Mouse (Mus musculus) thymus, adult 2 months (tissue): Measurements from ENCODE around the gene Zfp993. TPM values are rescaled to one million over a fixed set of nuclear protein-coding genes. Genes with fewer than 3 reads are reported as not detected.
"Not testable (repeated sequence)": the region's sequence is repeated elsewhere in the genome, so short reads cannot be mapped to it uniquely, and the experiment has no call there.

Experiments used
- DNase-seq: peaks from one replicate; pipeline ENCODE4 v3.0.0; 2021
- H3K27ac ChIP-seq: fragments of 200-500 bp; 2 replicates; pipeline ENCODE4 v1.5.1; 2012; ENCODE audit warnings: low read length, control low read depth; ENCODE audit not compliant: control insufficient read depth, insufficient read depth
- H3K27me3 ChIP-seq: fragments of 200-500 bp; 2 replicates; pipeline ENCODE4 v1.6.1; 2012; ENCODE audit warnings: mild to moderate bottlenecking, low read length, moderate library complexity, mixed read lengths; ENCODE audit not compliant: control insufficient read depth, insufficient read depth
- H3K36me3 ChIP-seq: fragments of 200-500 bp; 2 replicates; pipeline ENCODE4 v1.6.1; 2012; ENCODE audit warnings: mild to moderate bottlenecking, low read length, moderate library complexity; ENCODE audit not compliant: control insufficient read depth, insufficient read depth
- H3K4me1 ChIP-seq: fragments of 200-500 bp; replicated peaks from 2 replicates; pipeline ENCODE4 v1.6.1; 2012; ENCODE audit warnings: low read length; ENCODE audit not compliant: control insufficient read depth, insufficient read depth
- H3K4me3 ChIP-seq: fragments of 200-500 bp; 2 replicates; pipeline ENCODE4 v1.5.1; 2012; ENCODE audit warnings: mild to moderate bottlenecking, low read length, control low read depth, moderate library complexity; ENCODE audit not compliant: control insufficient read depth, insufficient read depth
- WGBS: fragments of 180-500 bp; shearing (Covaris S2); methylation state at CpG from one replicate; pipeline ENCODE4 v1.1.7; 2018; 5-methylcytosine and 5-hydroxymethylcytosine counted together
- polyA plus RNA-seq: library from polyadenylated mRNA; depleted of rRNA; stranded (reverse); fragments of >200 nt; gene quantifications from 2 replicates; pipeline ENCODE4 v1.2.3, GENCODE M21; 2012; rRNA removed

Gene Zfp993
- polyA plus RNA-seq, result 0.24 and 1.4 TPM in 2 replicates

DNA sequence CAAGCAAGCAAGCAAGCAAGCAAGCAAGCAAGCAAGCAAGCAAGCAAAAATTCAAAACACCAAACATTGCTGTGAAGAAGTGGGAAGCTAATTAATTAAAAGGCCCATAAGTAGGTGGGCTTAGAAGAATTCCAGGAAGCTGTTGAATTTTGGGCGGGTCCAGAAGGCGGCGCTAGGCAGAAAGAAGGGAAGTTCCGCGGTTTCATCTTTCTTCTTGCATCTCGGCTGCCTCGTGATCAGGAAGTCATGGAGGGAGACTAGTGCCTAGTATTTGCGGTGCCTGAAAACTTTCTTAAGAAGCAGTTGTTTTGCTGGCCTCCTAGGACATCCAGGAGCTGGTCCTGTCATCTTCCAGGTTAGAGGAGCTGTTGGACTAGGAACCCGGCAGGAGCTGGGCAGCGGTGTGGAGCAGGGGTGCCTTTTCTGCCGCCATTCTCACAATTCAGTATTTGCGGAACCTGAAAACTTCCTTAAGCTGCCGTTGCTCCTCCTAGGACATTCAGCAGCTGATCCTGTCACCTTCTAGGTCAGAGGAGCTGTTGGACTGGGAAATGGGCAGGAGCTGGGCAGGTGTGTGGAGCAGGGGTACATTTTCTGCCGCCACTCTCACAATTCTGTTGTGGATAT lies at the start of gene Zfp993:
Zfp993 (plus strand) TSS at position 188 of the 627 bp plus-strand sequence.
- H3K27ac ChIP-seq, H3K27me3 ChIP-seq, H3K4me3 ChIP-seq, H3K4me1 ChIP-seq, DNase-seq, H3K36me3 ChIP-seq: not testable (repeated sequence)
- no CpG with 5 or more reads among the region's 14 CpGs for WGBS

DNA sequence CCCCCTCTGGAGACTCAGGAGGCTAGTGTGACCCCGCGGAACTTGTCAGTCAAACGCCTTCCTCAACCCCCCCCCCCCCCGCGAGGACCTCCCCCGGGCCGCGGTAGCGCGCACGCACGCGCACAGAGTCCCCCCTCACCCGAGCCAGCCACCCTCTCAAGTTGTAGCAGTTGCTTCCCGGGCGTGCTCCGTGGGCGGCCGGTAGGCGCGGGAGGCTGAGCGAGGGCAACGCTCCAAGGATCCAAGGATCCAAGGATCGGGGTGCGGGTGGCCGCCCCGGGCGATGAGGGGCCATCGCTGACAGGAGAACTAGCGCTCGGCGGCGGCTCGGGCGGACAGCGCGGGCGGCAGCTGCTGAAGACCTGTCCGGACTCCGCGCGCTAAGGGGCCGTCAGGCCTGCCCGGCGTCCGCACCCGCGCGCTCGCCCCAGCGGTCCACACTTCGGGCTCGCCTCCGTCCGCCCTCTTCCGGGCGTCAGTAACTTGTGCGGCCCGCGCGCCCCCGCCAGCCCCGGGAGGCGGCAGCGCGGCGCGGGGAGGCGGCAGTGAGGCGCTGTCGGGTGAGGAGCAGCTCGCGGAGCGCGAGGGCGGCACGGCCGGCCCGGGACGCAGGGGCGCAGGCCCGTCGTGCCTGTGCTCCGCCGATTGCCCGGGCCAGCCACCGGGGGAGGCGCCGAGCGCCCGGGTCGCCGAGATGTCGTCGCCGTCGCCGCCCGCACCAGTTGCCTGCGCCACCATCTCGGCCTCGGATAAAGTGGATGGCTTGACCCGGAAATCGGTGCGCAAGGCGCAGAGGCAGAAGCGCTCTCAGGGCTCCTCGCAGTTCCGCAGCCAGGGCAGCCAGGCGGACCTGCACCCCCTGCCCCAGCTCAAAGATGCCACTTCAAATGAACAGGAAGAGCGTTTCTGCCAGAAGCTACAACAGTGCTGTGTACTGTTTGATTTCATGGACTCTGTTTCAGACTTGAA lies 30.6 kb upstream of the Zfp993 start:
- WGBS, result 22% methylated on average over 19 of the region's 111 CpGs
- not testable (repeated sequence) for H3K4me1 ChIP-seq, H3K36me3 ChIP-seq, H3K4me3 ChIP-seq, H3K27me3 ChIP-seq, DNase-seq, H3K27ac ChIP-seq

DNA sequence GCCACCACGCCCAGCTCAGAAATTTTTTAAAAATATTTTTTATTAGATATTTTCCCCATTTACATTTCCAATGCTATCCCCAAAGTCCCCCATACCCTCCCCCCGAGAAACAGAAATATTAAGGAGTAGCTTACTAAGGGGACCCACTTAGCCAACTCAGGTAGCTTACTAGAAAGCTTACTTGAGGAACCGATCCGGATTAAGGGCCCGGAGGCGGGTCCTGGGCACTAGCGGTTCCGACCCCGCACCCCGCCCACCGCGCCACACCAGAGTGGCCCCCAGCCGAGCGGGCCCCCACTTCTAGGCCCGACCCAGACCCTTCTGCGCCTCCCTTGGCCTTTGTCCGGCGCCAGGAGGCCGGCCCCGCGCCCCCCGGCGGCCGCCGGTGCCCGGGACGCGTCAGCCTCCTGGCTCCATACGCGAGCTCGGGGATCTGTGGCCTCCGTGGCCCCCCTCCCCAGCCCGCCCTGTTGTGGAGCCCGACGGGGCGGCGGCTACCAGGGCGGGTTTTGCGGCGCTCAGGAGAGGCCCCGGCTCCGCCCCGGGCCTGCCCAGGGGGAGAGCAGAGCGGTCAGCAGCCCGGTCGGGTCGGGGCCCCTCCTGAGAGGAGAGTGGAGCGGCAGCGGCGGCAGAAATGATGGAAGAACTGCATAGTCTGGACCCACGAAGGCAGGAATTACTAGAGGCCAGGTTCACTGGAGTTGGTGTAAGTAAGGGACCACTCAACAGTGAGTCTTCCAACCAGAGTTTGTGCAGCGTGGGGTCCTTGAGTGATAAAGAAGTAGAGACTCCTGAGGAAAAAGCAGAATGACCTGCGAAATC lies 7.0 kb upstream of the Zfp993 start:
- H3K27ac ChIP-seq, DNase-seq, H3K4me3 ChIP-seq, H3K4me1 ChIP-seq, H3K36me3 ChIP-seq, H3K27me3 ChIP-seq: not testable (repeated sequence)
- WGBS, result 18% methylated on average over 26 of the region's 53 CpGs

DNA sequence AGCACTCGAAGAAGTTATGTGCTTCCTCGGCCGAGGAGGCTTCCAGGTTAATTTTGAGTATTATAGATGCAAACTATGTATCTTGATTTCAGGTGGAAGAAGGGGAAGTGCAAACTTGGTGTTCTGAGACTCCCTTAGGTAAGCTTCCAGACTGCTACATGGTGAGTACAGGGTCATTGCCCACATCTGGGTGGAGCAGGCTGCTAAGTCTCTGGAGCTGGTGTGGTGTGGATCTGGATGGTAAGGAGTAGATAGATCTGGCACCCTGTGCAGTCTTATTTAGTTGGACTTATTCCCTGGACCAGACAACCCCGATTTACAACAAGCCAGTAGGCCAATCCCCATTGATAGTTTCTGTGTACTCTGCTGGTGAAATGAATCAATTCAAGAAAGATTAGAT lies 33.6 kb downstream of the Zfp993 start:
- not testable (repeated sequence) for DNase-seq, H3K4me3 ChIP-seq, H3K27me3 ChIP-seq, H3K36me3 ChIP-seq, H3K27ac ChIP-seq, H3K4me1 ChIP-seq
- WGBS, result no CpG with 5 or more reads among the region's 4 CpGs

DNA sequence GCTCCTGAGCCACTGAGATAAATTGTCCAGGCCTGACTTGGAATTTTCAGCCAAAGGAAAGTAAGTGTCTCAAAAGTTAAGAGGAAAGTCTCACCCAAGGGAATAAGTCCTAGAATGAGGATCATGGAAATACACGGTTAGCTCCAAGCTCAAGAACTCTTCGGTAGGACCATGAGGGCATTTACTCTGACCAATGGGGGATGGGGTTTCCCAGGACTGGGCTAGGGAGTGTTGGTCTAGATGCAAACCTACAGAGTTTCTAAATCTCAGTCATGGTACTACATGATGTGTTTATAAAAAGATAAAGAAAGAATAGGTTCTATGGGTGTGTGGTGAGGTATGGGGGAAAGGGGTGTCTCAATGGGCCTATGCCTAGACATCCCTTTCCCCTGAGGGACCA lies 38.9 kb downstream of the Zfp993 start:
- not testable (repeated sequence) for H3K27me3 ChIP-seq, H3K4me1 ChIP-seq, DNase-seq, H3K4me3 ChIP-seq, H3K36me3 ChIP-seq, H3K27ac ChIP-seq
- no CpG with 5 or more reads among the region's 2 CpGs for WGBS

DNA sequence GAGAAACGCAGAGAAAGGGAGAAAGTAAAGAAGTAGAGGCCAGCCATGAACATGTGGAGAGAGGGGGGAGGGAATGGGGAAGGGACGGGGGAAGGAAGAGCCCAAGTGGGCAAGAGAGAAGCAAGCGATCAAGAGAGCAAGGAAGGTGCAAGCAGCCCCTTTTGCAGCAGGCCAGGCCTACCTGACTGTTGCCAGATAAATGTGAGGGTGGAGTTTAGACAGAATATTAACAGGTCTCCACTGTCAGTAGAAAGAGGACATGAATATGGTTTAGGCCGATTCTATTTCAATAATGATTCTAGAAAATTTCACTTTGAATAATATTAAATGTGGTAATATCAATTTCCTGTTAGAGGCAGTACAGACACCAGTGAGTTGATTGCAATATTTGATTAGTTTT lies 39.4 kb downstream of the Zfp993 start:
- not testable (repeated sequence) for H3K27me3 ChIP-seq, H3K4me1 ChIP-seq, H3K27ac ChIP-seq, H3K36me3 ChIP-seq, DNase-seq, H3K4me3 ChIP-seq
- whole genome bisulfite sequencing, result 72% methylated on average over 2 of the region's 4 CpGs

DNA sequence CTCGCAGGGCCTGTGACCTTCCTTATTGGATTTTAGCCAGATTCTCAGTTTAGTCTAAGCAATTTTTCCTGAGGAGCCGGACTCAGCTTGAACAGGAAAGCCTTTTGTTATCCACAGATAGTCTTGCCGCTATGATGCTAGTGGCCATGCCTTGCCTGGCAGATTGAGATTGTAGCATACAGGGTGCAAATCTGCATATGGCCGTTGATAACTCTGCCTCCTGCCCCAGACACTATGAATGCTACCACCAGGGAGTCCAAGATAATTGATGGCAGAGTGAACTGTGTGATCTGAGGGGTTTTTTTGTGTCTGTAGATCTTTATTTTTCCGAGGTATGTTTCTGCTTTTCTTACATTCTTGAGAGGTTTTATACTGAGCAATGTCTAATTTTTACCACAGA lies 39.9 kb downstream of the Zfp993 start:
- not testable (repeated sequence) for H3K4me1 ChIP-seq, H3K36me3 ChIP-seq, H3K27me3 ChIP-seq, H3K4me3 ChIP-seq, DNase-seq, H3K27ac ChIP-seq
- WGBS, result 86% methylated on average over 2 of the region's 5 CpGs

Other genes starting within 250 kb of the Zfp993 start
- gene Zfp992, start 161.9 kb upstream of the Zfp993 start, polyA plus RNA-seq, result 0.66 and 0.81 TPM in 2 replicates
- not detected in 2 replicates for gene Zfp981, start 108.9 kb upstream of the Zfp993 start, polyA plus RNA-seq